Mouse (Mus musculus): ENCODE measurements at regions not wholly inside any gene's neighbourhood (a gene's known extent, or its start where the extent isn't known, plus 50 kb on each side); places are given as distances from the start of the nearest gene placed in this dataset.

- no peaks in the 10 kb centered on the region for H3K9me3 ChIP-seq (ENCODE audit: control insufficient read depth, low read length)
- no peak overlapping the region for H3K4me3 ChIP-seq (ENCODE audit: low read depth, low read length)
- no peak overlapping the region for H3K9ac ChIP-seq (replicated peaks; ENCODE audit: low read depth, low read length)
- WGBS = 50% methylated on average over 3 of the region's 3 CpGs
- no peaks in the 10 kb centered on the region for H3K4me1 ChIP-seq (ENCODE audit: control insufficient read depth, insufficient read depth, low read length)
- H3K36me3 ChIP-seq (ENCODE audit: control insufficient read depth, insufficient read depth, low read length) = no peaks in the 10 kb centered on the region
- no peaks in the 10 kb centered on the region for H3K27me3 ChIP-seq (ENCODE audit: control insufficient read depth, insufficient read depth, low read length)
- H3K27ac ChIP-seq (ENCODE audit: low read depth, low read length) = no peak overlapping the region
- no peak overlapping the region for H3K4me2 ChIP-seq (ENCODE audit: low read depth, low read length)
- ATAC-seq (ENCODE audit: low read depth) = no peak
These were observed 303.4 kb downstream of the Dcdc2c start for GRCm38 (mm10) chr12:28248749-28249148.

DNA sequence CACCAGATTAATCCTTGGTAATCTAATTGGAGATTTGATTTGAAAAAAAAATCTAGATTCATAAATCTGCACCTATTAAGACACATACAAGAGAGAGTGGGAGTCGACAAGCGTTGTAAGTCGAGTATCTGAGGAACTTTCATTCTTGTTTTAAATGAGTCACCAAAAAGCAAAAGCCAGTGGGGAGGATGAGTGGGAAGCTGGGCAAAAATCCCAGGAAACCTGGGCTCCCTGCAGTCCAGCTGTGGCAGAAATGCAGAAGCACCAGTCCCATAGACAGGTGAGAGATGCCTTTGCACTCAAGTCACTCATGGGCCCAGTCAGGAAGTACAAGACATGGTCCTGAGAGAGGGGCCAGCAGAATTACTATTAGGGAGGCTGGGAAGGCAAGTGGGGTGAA lies 303.9 kb downstream of the Dcdc2c start:
- ATAC-seq (ENCODE audit: low read depth) = no peak
- H3K27me3 ChIP-seq (ENCODE audit: control insufficient read depth, insufficient read depth, low read length) = no peaks in the 10 kb centered on the region
- no peaks in the 10 kb centered on the region for H3K36me3 ChIP-seq (ENCODE audit: control insufficient read depth, insufficient read depth, low read length)
- H3K9me3 ChIP-seq (ENCODE audit: control insufficient read depth, low read length) = no peaks in the 10 kb centered on the region
- WGBS = 98% methylated on average over 3 of the region's 3 CpGs
- H3K4me3 ChIP-seq (ENCODE audit: low read depth, low read length) = no peak overlapping the region
- no peaks in the 10 kb centered on the region for H3K4me1 ChIP-seq (ENCODE audit: control insufficient read depth, insufficient read depth, low read length)
- no peak overlapping the region for H3K9ac ChIP-seq (replicated peaks; ENCODE audit: low read depth, low read length)
- H3K4me2 ChIP-seq (ENCODE audit: low read depth, low read length) = no peak overlapping the region
- H3K27ac ChIP-seq (ENCODE audit: low read depth, low read length) = no peak overlapping the region

GRCm38 (mm10) chr12:28238016-28238415 lies 314.2 kb downstream of the Dcdc2c start:
- Histone ChIP-seq H3K9me3 (ENCODE audit: control insufficient read depth, low read length) (no peaks in the 10 kb centered on the region), H3K9ac (replicated peaks; ENCODE audit: low read depth, low read length) (no peak overlapping the region), H3K4me3 (ENCODE audit: low read depth, low read length) (no peak overlapping the region), H3K27ac (ENCODE audit: low read depth, low read length) (no peak overlapping the region), H3K4me1 (ENCODE audit: control insufficient read depth, insufficient read depth, low read length) (no peaks in the 10 kb centered on the region), H3K36me3 (ENCODE audit: control insufficient read depth, insufficient read depth, low read length) (no peaks in the 10 kb centered on the region), H3K27me3 (ENCODE audit: control insufficient read depth, insufficient read depth, low read length) (no peaks in the 10 kb centered on the region), H3K4me2 (ENCODE audit: low read depth, low read length) (no peak overlapping the region)
- no peak for ATAC-seq (ENCODE audit: low read depth)
- WGBS = 90% methylated on average over 5 of the region's 5 CpGs

- H3K4me2 ChIP-seq (ENCODE audit: low read depth, low read length) = no peak overlapping the region
- no peak overlapping the region for H3K27ac ChIP-seq (ENCODE audit: low read depth, low read length)
- no peak for ATAC-seq (ENCODE audit: low read depth)
- H3K9me3 ChIP-seq (ENCODE audit: control insufficient read depth, low read length) = no peaks in the 10 kb centered on the region
- no peak overlapping the region for H3K4me3 ChIP-seq (ENCODE audit: low read depth, low read length)
- H3K36me3 ChIP-seq (ENCODE audit: control insufficient read depth, insufficient read depth, low read length) = no peaks in the 10 kb centered on the region
- no peak overlapping the region for H3K9ac ChIP-seq (replicated peaks; ENCODE audit: low read depth, low read length)
- WGBS = 66% methylated on average over 4 of the region's 4 CpGs
- H3K27me3 ChIP-seq (ENCODE audit: control insufficient read depth, insufficient read depth, low read length) = no peaks in the 10 kb centered on the region
- H3K4me1 ChIP-seq (ENCODE audit: control insufficient read depth, insufficient read depth, low read length) = no peaks in the 10 kb centered on the region
These were observed 315.2 kb downstream of the Dcdc2c start for GRCm38 (mm10) chr12:28237041-28237440.

- Histone ChIP-seq H3K4me2 (ENCODE audit: low read depth, low read length) (no peak overlapping the region), H3K9me3 (ENCODE audit: control insufficient read depth, low read length) (no peaks in the 10 kb centered on the region), H3K4me1 (ENCODE audit: control insufficient read depth, insufficient read depth, low read length) (no peaks in the 10 kb centered on the region), H3K4me3 (ENCODE audit: low read depth, low read length) (no peak overlapping the region), H3K9ac (replicated peaks; ENCODE audit: low read depth, low read length) (no peak overlapping the region), H3K36me3 (ENCODE audit: control insufficient read depth, insufficient read depth, low read length) (no peaks in the 10 kb centered on the region), H3K27ac (ENCODE audit: low read depth, low read length) (no peak overlapping the region), H3K27me3 (ENCODE audit: control insufficient read depth, insufficient read depth, low read length) (no peaks in the 10 kb centered on the region)
- no peak for ATAC-seq (ENCODE audit: low read depth)
- WGBS = 80% methylated on average over 1 of the region's 1 CpGs
These were observed 349.4 kb downstream of the Dcdc2c start for GRCm38 (mm10) chr12:28202847-28203246.

GRCm38 (mm10) chr12:28186695-28187094 lies 365.5 kb downstream of the Dcdc2c start:
- Histone ChIP-seq H3K4me1 (ENCODE audit: control insufficient read depth, insufficient read depth, low read length) (no peaks in the 10 kb centered on the region), H3K9me3 (ENCODE audit: control insufficient read depth, low read length) (no peaks in the 10 kb centered on the region), H3K4me2 (ENCODE audit: low read depth, low read length) (no peak overlapping the region), H3K36me3 (ENCODE audit: control insufficient read depth, insufficient read depth, low read length) (no peaks in the 10 kb centered on the region), H3K27me3 (ENCODE audit: control insufficient read depth, insufficient read depth, low read length) (no peaks in the 10 kb centered on the region), H3K27ac (ENCODE audit: low read depth, low read length) (no peak overlapping the region), H3K4me3 (ENCODE audit: low read depth, low read length) (no peak overlapping the region), H3K9ac (replicated peaks; ENCODE audit: low read depth, low read length) (no peak overlapping the region)
- ATAC-seq (ENCODE audit: low read depth) = no peak

- Histone ChIP-seq H3K36me3 (ENCODE audit: control insufficient read depth, insufficient read depth, low read length) (no peaks in the 10 kb centered on the region), H3K4me2 (ENCODE audit: low read depth, low read length) (no peak overlapping the region), H3K27ac (ENCODE audit: low read depth, low read length) (no peak overlapping the region), H3K4me3 (ENCODE audit: low read depth, low read length) (no peak overlapping the region), H3K4me1 (ENCODE audit: control insufficient read depth, insufficient read depth, low read length) (no peaks in the 10 kb centered on the region), H3K9me3 (ENCODE audit: control insufficient read depth, low read length) (no peaks in the 10 kb centered on the region), H3K27me3 (ENCODE audit: control insufficient read depth, insufficient read depth, low read length) (no peaks in the 10 kb centered on the region), H3K9ac (replicated peaks; ENCODE audit: low read depth, low read length) (no peak overlapping the region)
- 67% methylated on average over 2 of the region's 2 CpGs for WGBS
- ATAC-seq (ENCODE audit: low read depth) = no peak
These were observed 370.9 kb downstream of the Dcdc2c start for GRCm38 (mm10) chr12:28181265-28181664.

DNA sequence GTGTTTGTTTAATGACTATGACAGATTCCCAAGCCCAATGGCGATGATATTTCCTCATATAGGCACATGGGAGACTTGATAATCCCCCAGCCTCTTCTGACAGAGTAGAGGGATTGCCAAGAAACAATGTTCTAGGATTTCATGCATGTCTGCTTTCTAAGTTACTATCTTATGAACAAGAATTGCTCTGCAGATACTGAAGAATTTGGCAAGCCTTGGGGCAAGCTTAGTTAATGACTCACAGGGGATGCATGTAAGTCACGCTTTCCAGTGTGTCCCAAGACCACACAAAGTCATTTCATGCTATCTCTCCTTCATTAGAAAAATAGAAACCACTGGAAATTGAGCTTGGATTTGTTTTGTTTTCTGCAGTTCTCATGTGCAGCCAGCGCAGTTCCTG lies 376.2 kb downstream of the Dcdc2c start:
- Histone ChIP-seq H3K27ac (ENCODE audit: low read depth, low read length) (no peak overlapping the region), H3K9ac (replicated peaks; ENCODE audit: low read depth, low read length) (no peak overlapping the region), H3K4me1 (ENCODE audit: control insufficient read depth, insufficient read depth, low read length) (no peaks in the 10 kb centered on the region), H3K27me3 (ENCODE audit: control insufficient read depth, insufficient read depth, low read length) (no peaks in the 10 kb centered on the region), H3K9me3 (ENCODE audit: control insufficient read depth, low read length) (no peaks in the 10 kb centered on the region), H3K4me2 (ENCODE audit: low read depth, low read length) (no peak overlapping the region), H3K4me3 (ENCODE audit: low read depth, low read length) (no peak overlapping the region), H3K36me3 (ENCODE audit: control insufficient read depth, insufficient read depth, low read length) (no peaks in the 10 kb centered on the region)
- no peak for ATAC-seq (ENCODE audit: low read depth)
- 63% methylated on average over 3 of the region's 3 CpGs for WGBS

DNA sequence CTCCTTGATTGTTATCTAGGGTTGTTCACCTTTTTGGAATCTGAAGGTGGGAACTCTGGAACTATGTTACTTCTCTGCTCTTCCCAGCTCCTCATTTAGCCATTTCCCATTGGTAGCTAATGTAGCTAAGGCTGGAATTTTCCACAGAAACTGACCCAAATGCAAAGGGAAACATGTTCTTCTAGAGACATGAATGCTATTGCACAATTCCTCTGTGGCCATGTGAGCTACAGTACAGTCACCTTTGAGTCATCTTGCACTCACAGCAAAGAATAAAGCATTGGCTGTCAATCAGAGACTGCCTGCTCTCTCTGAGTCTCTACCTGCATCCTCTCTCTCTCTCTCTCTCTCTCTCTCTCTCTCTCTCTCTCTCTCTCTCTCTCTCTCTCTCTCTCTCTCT lies 378.1 kb downstream of the Dcdc2c start:
- Histone ChIP-seq H3K27me3 (ENCODE audit: control insufficient read depth, insufficient read depth, low read length) (no peaks in the 10 kb centered on the region), H3K9me3 (ENCODE audit: control insufficient read depth, low read length) (no peaks in the 10 kb centered on the region), H3K4me3 (ENCODE audit: low read depth, low read length) (no peak overlapping the region), H3K9ac (replicated peaks; ENCODE audit: low read depth, low read length) (no peak overlapping the region), H3K4me1 (ENCODE audit: control insufficient read depth, insufficient read depth, low read length) (no peaks in the 10 kb centered on the region), H3K27ac (ENCODE audit: low read depth, low read length) (no peak overlapping the region), H3K36me3 (ENCODE audit: control insufficient read depth, insufficient read depth, low read length) (no peaks in the 10 kb centered on the region), H3K4me2 (ENCODE audit: low read depth, low read length) (no peak overlapping the region)
- no peak for ATAC-seq (ENCODE audit: low read depth)

- Histone ChIP-seq H3K4me3 (ENCODE audit: low read depth, low read length) (no peak overlapping the region), H3K27me3 (ENCODE audit: control insufficient read depth, insufficient read depth, low read length) (no peaks in the 10 kb centered on the region), H3K4me2 (ENCODE audit: low read depth, low read length) (no peak overlapping the region), H3K9me3 (ENCODE audit: control insufficient read depth, low read length) (no peaks in the 10 kb centered on the region), H3K9ac (replicated peaks; ENCODE audit: low read depth, low read length) (no peak overlapping the region), H3K4me1 (ENCODE audit: control insufficient read depth, insufficient read depth, low read length) (no peaks in the 10 kb centered on the region), H3K36me3 (ENCODE audit: control insufficient read depth, insufficient read depth, low read length) (no peaks in the 10 kb centered on the region), H3K27ac (ENCODE audit: low read depth, low read length) (no peak overlapping the region)
- 88% methylated on average over 1 of the region's 1 CpGs for WGBS
- no peak for ATAC-seq (ENCODE audit: low read depth)
These were observed 393.4 kb downstream of the Dcdc2c start for GRCm38 (mm10) chr12:28158786-28159185.

All from neural tube, embryonic 14.5 days (tissue).